Mouse (Mus musculus) heart, embryonic 16.5 days (tissue): ENCODE results near the gene A930018P22Rik. TPM values are rescaled to one million over a fixed set of nuclear protein-coding genes. Genes with fewer than 3 reads are reported as not detected.
"Not testable (repeated sequence)": the region's sequence is repeated elsewhere in the genome, so short reads cannot be mapped to it uniquely, and the experiment has no call there.

Source experiments
- ATAC-seq: fragments of 200-750 bp; cut with Nextera tagmentation; replicated peaks from 2 replicates; pipeline ENCODE4 v1.8.0; 2017; ENCODE audit warnings: moderate number of reproducible peaks; ENCODE audit not compliant: insufficient read depth, low FRiP score; ENCODE audit errors: extremely low read depth
- H3K27ac ChIP-seq: fragments of 300-500 bp; sonication (generic); 2 replicates; pipeline ENCODE4 v1.5.1; 2014; ENCODE audit warnings: mild to moderate bottlenecking, low read length, control low read depth, moderate library complexity
- H3K27me3 ChIP-seq: fragments of 300-500 bp; sonication (generic); 2 replicates; pipeline ENCODE4 v1.6.1; 2014; ENCODE audit warnings: low read length, mixed read lengths; ENCODE audit not compliant: control insufficient read depth, insufficient read depth
- H3K36me3 ChIP-seq: fragments of 300-500 bp; sonication (generic); 2 replicates; pipeline ENCODE4 v1.6.1; 2014; ENCODE audit not compliant: control insufficient read depth, insufficient read depth
- H3K4me1 ChIP-seq: fragments of 300-500 bp; sonication (generic); 2 replicates; pipeline ENCODE4 v1.6.1; 2014; ENCODE audit warnings: low read length, mixed read lengths; ENCODE audit not compliant: control insufficient read depth, insufficient read depth
- H3K4me2 ChIP-seq: fragments of 300-500 bp; sonication (generic); 2 replicates; pipeline ENCODE4 v1.6.1; 2014; ENCODE audit warnings: low read depth, mild to moderate bottlenecking, control low read depth, low read length
- H3K4me3 ChIP-seq: fragments of 300-500 bp; sonication (generic); 2 replicates; pipeline ENCODE4 v1.5.1; 2014; ENCODE audit warnings: mild to moderate bottlenecking, control low read depth, low read length
- H3K9ac ChIP-seq: fragments of 300-500 bp; sonication (generic); 2 replicates; pipeline ENCODE4 v1.6.1; 2014; ENCODE audit warnings: low read length, control low read depth
- H3K9me3 ChIP-seq: fragments of 300-500 bp; sonication (generic); replicated peaks from 2 replicates; pipeline ENCODE4 v1.6.1; 2016; ENCODE audit warnings: low read length; ENCODE audit not compliant: control insufficient read depth
- WGBS: fragments of 180-500 bp; shearing (Covaris S2); extraction: QIAGEN DNeasy Blood & Tissue Kit; methylation state at CpG from one replicate; pipeline ENCODE4 v1.1.7; 2014; 5-methylcytosine and 5-hydroxymethylcytosine counted together
- polyA plus RNA-seq: library from polyadenylated mRNA; unstranded; fragments of >200 nt; fragmentation: Nextera tagmentation; extraction: Ambion mirVana; gene quantifications from 2 replicates; pipeline ENCODE4 v1.2.1, GENCODE M21; 2015

A930018P22Rik gene
- 0.19 TPM in 1 of 2 replicates, not detected in the other for polyA plus RNA-seq

DNA sequence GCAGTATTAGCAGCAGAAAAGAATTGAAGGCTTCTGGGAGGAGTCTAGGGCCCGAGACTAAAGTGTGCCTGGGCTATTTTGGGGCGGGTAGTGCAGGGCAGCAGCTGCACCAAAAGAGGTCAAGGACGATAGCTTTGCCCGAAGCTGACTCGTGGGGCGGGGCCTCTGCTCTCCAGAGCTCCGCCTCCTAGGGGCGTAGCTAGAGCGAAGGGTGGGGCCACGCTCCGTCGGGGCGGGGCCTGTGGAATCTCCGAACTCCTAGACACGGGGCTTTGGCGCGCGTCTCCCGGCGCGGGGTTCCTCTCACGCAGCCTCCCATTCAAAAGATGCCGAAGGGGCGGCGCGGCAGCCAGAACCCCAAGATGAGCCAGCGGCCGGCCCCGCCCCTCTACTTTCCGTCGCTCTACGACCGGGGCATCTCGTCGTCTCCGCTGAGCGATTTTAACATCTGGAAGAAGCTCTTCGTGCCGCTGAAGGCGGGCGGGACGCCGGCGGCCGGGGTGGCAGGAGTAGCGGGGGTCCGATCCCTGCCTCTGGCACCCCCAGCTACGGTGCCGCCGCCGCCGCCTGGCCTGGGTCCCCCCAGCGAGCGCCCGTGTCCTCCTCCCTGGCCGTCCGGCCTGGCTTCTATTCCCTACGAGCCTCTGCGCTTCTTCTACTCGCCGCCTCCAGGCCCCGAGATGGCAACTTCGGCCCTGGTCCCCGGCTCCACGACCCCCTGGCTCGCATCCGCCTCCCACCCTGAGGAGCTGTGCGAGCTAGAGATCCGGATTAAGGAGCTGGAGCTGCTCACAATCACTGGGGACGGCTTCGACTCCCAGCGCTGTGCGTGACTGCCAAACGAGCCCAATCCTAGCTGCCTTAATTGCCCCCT, at the start of gene A930018P22Rik:
A930018P22Rik (plus strand) TSS at position 265 of the 874 bp plus-strand sequence.
- peak; percentile 96 for ATAC-seq
- Histone ChIP-seq H3K36me3 (no peaks in the 10 kb centered on the region), H3K27me3 (peaks cover 3% of the 10 kb centered on the region; the same call in 1 of the 2 replicates), H3K4me3 (peak within 1 kb of the TSS; percentile 69), H3K27ac (peak within 1 kb of the TSS; percentile 88), H3K4me2 (peak within 1 kb of the TSS; percentile 97), H3K9me3 (no peaks in the 10 kb centered on the region), H3K9ac (peak within 1 kb of the TSS; percentile 82), H3K4me1 (peaks cover 35% of the 10 kb centered on the region)
- under 1% methylated on average over 74 of the region's 74 CpGs for WGBS

DNA sequence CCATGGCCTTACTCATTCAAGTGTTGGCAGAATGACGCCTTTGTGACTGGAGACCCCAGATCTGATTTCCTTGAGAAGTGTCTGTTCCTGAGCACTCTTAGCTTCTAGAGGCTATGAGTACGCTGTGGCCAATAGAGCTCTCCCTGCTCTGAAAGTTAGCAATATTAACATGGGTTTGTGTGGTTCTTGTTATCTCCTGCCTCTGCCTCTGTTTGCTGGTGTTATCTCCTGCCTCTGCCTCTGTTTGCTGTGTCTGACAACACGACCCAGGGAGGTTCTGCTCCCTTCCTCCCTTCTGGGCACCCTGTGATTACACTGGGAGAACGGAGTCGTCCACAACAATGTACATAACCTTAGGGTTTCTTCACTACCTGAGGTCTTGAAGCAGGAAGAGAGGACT, 44.3 kb upstream of the A930018P22Rik start:
- not testable (repeated sequence) for H3K4me1 ChIP-seq, H3K27me3 ChIP-seq, H3K9me3 ChIP-seq, H3K4me2 ChIP-seq, H3K4me3 ChIP-seq, H3K36me3 ChIP-seq, ATAC-seq, H3K9ac ChIP-seq, H3K27ac ChIP-seq
- 60% methylated on average over 5 of the region's 5 CpGs for WGBS

DNA sequence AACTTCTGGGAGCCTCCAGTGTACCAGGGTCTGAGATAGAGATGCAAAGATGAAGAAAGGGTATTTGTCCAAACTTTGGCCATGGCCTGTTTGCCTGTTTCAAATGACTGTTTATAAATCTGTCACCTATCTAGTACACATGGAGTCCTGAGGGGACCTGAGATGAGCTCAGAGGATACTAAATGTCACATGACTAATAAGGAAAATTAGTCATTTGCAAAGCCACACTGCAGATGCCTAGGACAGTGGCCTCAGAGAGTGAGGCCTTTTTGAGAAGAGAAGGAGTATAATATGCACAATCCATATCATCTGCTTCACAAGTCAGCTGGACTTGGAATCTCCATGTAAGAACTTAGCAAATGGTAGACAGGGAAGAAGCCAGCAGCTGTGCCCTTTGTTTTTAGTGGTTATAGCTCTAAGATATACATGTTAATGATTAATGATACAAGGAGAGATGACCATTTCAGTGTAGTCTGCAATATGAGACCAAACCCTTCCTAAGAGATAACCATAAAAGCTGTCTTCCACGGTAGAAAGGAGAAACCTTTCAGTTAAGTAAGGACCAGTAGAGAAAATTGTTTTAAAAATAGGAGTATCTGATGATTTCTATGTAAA, 41.0 kb upstream of the A930018P22Rik start:
- not testable (repeated sequence) for H3K27ac ChIP-seq, H3K4me1 ChIP-seq, H3K36me3 ChIP-seq, H3K9me3 ChIP-seq, H3K4me3 ChIP-seq, H3K4me2 ChIP-seq, H3K27me3 ChIP-seq, ATAC-seq, H3K9ac ChIP-seq
- no CpG with 5 or more reads among the region's 1 CpGs for WGBS

DNA sequence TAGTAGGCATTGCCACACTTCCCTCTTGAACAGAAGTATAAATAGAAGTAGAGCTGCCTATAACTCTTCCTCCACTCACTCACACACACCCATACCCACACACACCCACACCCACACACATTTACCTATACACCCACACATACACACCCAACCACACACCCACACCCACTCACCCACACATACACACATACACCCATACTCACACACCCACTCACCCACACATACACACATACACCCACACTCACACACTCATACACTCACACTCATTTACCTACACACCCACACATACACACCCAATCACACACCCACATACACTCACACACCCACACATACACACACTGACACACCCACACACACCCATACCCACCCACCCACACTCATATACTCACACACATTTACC, 40.1 kb upstream of the A930018P22Rik start:
- no peak for ATAC-seq
- H3K27ac ChIP-seq = no peak overlapping the region
- no peaks in the 10 kb centered on the region for H3K27me3 ChIP-seq
- H3K4me3 ChIP-seq = no peak overlapping the region
- no peaks in the 10 kb centered on the region for H3K9me3 ChIP-seq
- H3K9ac ChIP-seq = no peak overlapping the region
- no peaks in the 10 kb centered on the region for H3K36me3 ChIP-seq
- H3K4me1 ChIP-seq = no peaks in the 10 kb centered on the region
- no peak overlapping the region for H3K4me2 ChIP-seq

DNA sequence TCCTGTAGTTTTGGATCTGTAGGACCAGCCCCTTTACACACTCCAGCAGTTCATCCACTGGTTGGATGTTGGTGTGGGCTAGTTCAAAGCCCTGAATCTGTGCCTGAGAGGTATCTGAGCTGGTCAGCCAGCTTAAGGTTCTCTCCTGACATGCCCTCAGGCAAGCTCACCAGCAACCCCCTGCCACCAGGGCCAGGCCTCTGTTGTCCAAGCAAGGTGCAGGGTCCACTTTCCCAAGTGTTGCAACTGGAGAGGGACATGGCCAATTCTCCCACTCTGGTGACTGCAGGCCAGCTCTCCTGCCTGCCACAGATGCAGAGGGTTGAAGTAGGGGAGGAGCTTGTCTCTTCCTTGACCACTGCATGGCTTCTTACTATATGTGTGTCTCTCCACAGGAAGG, 38.5 kb upstream of the A930018P22Rik start:
- ATAC-seq, H3K4me2 ChIP-seq, H3K4me3 ChIP-seq, H3K9me3 ChIP-seq, H3K27me3 ChIP-seq, H3K36me3 ChIP-seq, H3K9ac ChIP-seq, H3K4me1 ChIP-seq, H3K27ac ChIP-seq: not testable (repeated sequence)

DNA sequence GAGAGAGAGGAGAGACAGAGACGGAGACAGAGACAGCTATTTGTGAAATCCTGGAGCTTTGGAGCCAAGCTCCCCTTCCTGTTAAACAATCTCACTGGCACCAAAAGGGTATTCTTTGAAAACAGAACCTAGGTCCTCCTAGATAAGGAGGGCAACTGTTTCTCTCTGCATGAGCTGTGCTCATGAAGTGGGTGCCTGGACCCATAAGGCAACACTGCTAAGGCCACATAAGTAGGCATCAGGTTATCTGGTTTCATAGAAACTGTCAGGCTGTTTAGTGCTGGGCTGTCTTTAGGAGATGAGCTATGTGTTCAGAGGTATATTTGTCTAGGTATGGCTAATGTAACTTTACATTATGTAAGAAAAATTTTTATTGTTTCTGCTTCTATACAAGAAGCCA, 35.0 kb upstream of the A930018P22Rik start:
- not testable (repeated sequence) for H3K4me2 ChIP-seq, H3K4me1 ChIP-seq, H3K9ac ChIP-seq, H3K27me3 ChIP-seq, H3K4me3 ChIP-seq, H3K9me3 ChIP-seq, ATAC-seq, H3K36me3 ChIP-seq, H3K27ac ChIP-seq
- 56% methylated on average over 1 of the region's 1 CpGs for WGBS

DNA sequence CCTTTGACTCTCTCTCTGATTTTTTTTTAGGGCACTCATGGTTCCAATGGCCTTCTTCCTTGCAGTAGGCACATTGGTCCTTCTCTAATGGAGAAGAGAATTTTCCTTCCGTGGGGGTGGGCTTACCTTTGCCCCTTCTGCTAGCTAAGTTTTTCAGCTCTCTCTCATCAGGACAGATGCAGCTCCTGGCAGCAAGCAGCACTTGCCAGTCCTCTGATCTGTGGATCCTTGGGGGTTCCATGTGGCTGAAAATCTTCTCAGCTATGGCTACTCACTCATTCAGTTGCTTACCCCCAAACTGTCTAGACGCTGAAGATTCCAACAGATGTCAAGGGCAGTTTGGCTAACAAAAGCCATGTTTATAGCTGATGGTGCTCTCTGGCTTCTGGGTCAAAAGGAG, 29.3 kb upstream of the A930018P22Rik start:
- 72% methylated on average over 2 of the region's 2 CpGs for WGBS
- Histone ChIP-seq H3K27me3 (no peaks in the 10 kb centered on the region), H3K9me3 (no peaks in the 10 kb centered on the region), H3K4me1 (peaks cover 2% of the 10 kb centered on the region; the same call in 1 of the 2 replicates), H3K9ac (no peak overlapping the region), H3K27ac (no peak overlapping the region), H3K36me3 (no peaks in the 10 kb centered on the region), H3K4me3 (no peak overlapping the region), H3K4me2 (no peak overlapping the region)
- ATAC-seq = no peak

DNA sequence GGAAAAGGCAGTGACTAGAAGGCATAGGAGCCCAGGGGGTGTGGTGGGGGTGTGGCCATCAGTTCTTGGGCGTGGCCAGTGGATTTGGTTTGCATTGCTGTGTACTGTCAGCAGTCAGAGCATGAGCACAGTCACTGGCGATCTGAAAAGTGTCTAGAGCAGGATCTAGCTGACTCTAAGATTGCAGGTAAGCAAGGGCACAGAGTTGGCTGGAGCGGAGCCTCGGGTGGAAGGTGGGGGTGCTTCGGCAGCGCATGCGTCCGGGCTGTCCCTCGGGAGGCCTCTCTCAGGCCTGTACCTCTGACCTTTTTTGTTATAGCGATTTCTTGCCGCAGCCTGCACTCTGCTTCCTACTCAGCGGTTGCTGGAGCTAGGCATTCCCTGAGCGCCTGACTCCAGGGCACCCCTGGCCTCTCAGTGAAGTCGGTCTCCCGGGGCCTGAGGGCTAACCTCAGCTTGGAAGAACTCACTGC, 26.8 kb upstream of the A930018P22Rik start, which contains the start of gene Cd59a:
Cd59a (plus strand) TSS at position 61 of the 473 bp plus-strand sequence.
- peak; percentile 91 for ATAC-seq
- no peaks in the 10 kb centered on the region for H3K9me3 ChIP-seq
- H3K4me1 ChIP-seq = peaks cover 11% of the 10 kb centered on the region
- peak within 1 kb of the TSS; percentile 74 for H3K9ac ChIP-seq
- no peaks in the 10 kb centered on the region for H3K36me3 ChIP-seq
- H3K4me3 ChIP-seq = peak within 1 kb of the TSS; percentile 74
- 5% methylated on average over 15 of the region's 15 CpGs for WGBS
- peak within 1 kb of the TSS; percentile 88 for H3K27ac ChIP-seq
- H3K27me3 ChIP-seq = no peaks in the 10 kb centered on the region
- peak within 1 kb of the TSS; percentile 64 for H3K4me2 ChIP-seq

DNA sequence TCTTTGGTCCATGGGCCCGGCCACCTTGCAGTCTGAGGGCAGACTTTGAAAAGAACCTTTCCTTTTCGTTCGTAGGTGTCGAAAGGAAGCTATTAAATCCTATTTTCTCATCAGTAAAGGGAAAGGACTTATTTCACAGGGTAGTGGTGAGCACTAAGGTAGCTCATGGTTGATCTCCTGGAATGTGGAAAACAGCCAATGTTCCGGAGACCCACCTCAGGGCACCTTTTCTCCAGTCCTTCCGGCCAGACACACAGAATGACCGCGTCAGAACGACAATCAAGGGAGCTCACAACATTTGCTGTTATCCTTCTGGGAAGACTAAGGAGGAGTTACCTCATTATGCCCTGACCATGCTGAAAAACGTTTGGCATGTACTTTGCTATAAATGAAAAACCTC, 26.3 kb upstream of the A930018P22Rik start:
- Histone ChIP-seq H3K9ac (peak overlapping the region; percentile 74), H3K4me2 (peak overlapping the region; percentile 64), H3K36me3 (no peaks in the 10 kb centered on the region), H3K27ac (peak overlapping the region; percentile 88), H3K4me1 (peaks cover 11% of the 10 kb centered on the region), H3K4me3 (peak overlapping the region; percentile 74), H3K27me3 (no peaks in the 10 kb centered on the region), H3K9me3 (no peaks in the 10 kb centered on the region)
- 21% methylated on average over 10 of the region's 10 CpGs for WGBS
- ATAC-seq = no peak
